Mouse (Mus musculus) skeletal muscle tissue, adult 2 months (tissue): ENCODE results near the gene Gbx1.
A peak's percentile ranks its signal among the peaks of the same experiment; 100 is the strongest.
"Not testable (repeated sequence)": the region's sequence is repeated elsewhere in the genome, so short reads cannot be mapped to it uniquely, and the experiment has no call there.

Experiments
- DNase-seq: peaks from one replicate; pipeline ENCODE4 v3.0.0-alpha.2; 2012; ENCODE audit warnings: low read depth, low spot score

Gbx1 gene

GRCm38 (mm10) chr5:24526889-24527230 lies at the start of gene Gbx1:
Gene Gbx1, minus strand, starts transcription at chr5:24527202.
- no peak for DNase-seq

GRCm38 (mm10) chr5:24576801-24577182 lies 49.8 kb upstream of the Gbx1 start:
- DNase-seq, result no peak

GRCm38 (mm10) chr5:24575948-24576347 lies 48.9 kb upstream of the Gbx1 start:
- DNase-seq, result no peak

GRCm38 (mm10) chr5:24556709-24557108 lies 29.7 kb upstream of the Gbx1 start, which contains the start of gene 4931409K22Rik:
Gene 4931409K22Rik, minus strand, starts transcription at chr5:24556809.
- no peak for DNase-seq

- DNase-seq, result not testable (repeated sequence)
Measured at GRCm38 (mm10) chr5:24555335-24555734, 28.3 kb upstream of the Gbx1 start.

- DNase-seq, result no peak
Measured at GRCm38 (mm10) chr5:24553621-24554244, 26.7 kb upstream of the Gbx1 start.

GRCm38 (mm10) chr5:24551317-24551688 lies 24.3 kb upstream of the Gbx1 start:
- DNase-seq, result no peak

GRCm38 (mm10) chr5:24550598-24551316 lies 23.8 kb upstream of the Gbx1 start:
- no peak for DNase-seq

GRCm38 (mm10) chr5:24542643-24543042 lies 15.6 kb upstream of the Gbx1 start:
- no peak for DNase-seq

GRCm38 (mm10) chr5:24541144-24541569 lies 14.2 kb upstream of the Gbx1 start:
- no peak for DNase-seq

- DNase-seq, result peak; percentile 91
Measured at GRCm38 (mm10) chr5:24540387-24541143, 13.6 kb upstream of the Gbx1 start, which contains the start of gene Asb10. Gene Asb10, minus strand, starts transcription at chr5:24540978.

- DNase-seq, result no peak
Measured at GRCm38 (mm10) chr5:24539571-24540296, 12.7 kb upstream of the Gbx1 start.

GRCm38 (mm10) chr5:24537618-24538017 lies 10.6 kb upstream of the Gbx1 start:
- DNase-seq, result peak; percentile 72

GRCm38 (mm10) chr5:24536511-24536910 lies 9.5 kb upstream of the Gbx1 start:
- no peak for DNase-seq

GRCm38 (mm10) chr5:24535731-24536130 lies 8.7 kb upstream of the Gbx1 start:
- DNase-seq, result peak; percentile 41

- DNase-seq, result no peak
Measured at GRCm38 (mm10) chr5:24534292-24534691, 7.3 kb upstream of the Gbx1 start.

- no peak for DNase-seq
Measured at GRCm38 (mm10) chr5:24533391-24533790, 6.4 kb upstream of the Gbx1 start.

GRCm38 (mm10) chr5:24530042-24530689 lies 3.2 kb upstream of the Gbx1 start:
- peak; percentile 90 for DNase-seq

GRCm38 (mm10) chr5:24527780-24528179 lies 778 bp upstream of the Gbx1 start:
- DNase-seq, result no peak

GRCm38 (mm10) chr5:24526190-24526888 lies 663 bp downstream of the Gbx1 start:
- DNase-seq, result no peak
